Mouse (Mus musculus): ENCODE measurements around the gene Rims4. TPM values are rescaled to one million over a fixed set of nuclear protein-coding genes. Genes with fewer than 3 reads are reported as not detected.
A peak's percentile ranks its signal among the peaks of the same experiment; 100 is the strongest.

Rims4 gene
- total RNA-seq (2021) = 72.1 and 92.7 TPM in 2 replicates
- long read RNA-seq, experiment 1, full-length matches to known transcripts = 49 of 90 reads
- long read RNA-seq, experiment 1, partial matches to known transcripts = 10 of 90 reads
- long read RNA-seq, experiment 1, other reads (novel, unspliced or antisense) = 31 of 90 reads
- long read RNA-seq, experiment 2, full-length matches to known transcripts = 15 of 37 reads
- long read RNA-seq, experiment 2, partial matches to known transcripts = 1 of 37 reads
- long read RNA-seq, experiment 2, other reads (novel, unspliced or antisense) = 21 of 37 reads

GRCm38 (mm10) chr2:163918317-163919258 lies at the start of gene Rims4:
Gene Rims4, minus strand, starts transcription at chr2:163918683.
- DNase-seq = peak; percentile 91

GRCm38 (mm10) chr2:163965706-163966105 lies 47.2 kb upstream of the Rims4 start:
- DNase-seq = no peak

DNA sequence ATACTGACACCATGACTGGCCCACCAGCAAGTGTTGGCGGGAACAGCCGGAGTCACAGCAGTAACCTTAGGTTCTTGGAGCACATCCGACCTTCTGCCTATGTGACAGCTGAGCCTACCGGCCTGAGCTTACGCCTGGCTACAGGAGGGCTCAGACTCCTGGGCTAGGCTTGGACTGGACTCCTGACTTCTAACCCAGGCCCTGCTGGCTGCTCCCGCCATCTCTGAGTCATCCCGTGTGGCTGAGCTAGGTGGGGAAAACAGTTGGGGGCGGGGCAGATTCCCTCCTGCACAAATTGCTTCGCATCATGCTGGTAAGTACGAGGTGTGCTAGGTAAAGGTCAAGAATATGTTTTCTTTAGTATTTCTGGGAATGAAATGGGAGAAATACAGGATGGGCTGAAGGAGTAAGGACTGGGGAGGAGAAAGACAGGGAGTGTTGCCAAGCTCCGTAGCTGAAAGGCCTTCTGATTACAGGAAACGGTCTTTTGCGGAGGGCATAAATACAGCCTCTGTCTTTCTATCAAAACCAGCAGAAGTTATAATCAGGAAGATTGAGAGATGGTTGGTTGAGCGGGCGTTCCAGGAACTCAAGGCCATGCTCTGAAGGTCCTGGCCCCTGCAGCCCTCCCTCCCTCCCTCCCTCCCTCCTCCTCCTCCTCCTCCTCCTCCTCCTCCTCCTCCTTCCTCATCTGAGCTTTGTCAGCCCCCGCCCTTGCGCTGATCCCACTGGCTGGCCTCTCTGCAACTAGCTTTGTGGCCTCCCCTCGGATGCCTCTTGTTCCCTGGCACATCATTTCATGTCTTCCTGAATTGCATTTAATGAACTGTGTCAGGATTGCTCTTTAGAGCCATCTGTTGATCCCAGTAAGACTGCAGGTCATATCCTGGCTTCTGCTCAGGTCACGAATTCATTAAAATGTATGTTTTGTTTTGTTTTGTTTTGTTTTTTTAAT lies 46.4 kb upstream of the Rims4 start:
- DNase-seq = peak; percentile 67

DNA sequence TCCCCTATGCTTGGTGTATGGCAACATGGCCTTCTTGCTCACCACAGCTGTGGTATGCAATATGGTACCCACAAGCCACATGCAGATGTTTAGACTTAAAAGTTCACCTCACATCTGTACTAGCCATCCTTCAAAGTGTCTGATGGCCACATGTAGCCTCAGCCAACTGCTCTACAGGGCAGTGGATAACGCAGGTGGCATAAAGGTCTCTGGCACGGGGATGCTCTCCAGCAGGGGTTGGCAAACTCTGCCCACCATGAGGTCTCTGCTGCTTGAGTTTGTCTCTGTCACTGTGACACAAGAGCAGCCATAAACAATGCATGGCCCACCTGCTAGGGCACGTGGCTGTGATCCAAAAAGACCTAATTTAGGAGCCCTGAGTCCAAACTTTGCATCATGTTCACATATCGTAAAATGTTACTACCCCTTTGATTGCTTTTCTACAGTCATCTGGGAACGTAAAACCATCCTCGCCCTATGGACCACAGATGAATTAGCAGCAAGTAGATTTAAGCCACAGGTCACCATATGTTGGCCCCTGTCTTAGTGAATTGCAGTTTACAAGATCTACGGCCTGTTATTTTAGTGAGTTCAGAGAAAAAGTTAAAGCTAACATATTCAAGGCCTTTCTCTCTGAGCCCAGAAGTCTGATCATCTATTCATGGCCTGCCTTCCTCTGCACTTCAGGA lies 35.3 kb upstream of the Rims4 start:
- DNase-seq = no peak

GRCm38 (mm10) chr2:163951770-163952169 lies 33.3 kb upstream of the Rims4 start:
- DNase-seq = peak; percentile 84

DNA sequence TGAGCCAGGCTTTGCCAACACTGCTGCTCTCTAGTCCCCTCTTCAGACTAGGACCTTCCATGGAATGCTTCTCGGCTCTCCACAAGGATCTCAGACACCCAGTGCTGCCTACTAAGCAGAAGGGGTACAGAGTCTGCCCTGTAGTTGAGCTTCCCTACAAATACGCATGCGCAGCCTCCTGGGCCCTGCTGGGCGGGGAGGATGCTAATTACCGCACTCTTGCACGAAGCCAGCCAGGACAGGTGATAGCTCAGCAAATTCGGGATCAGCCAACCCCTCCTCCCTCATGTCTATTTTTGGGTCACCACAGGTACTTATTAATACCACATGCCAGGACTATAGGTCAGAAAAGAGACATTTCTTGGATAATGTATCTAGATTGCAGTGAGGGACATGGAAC lies 29.5 kb upstream of the Rims4 start:
- DNase-seq = no peak

GRCm38 (mm10) chr2:163946221-163946620 lies 27.7 kb upstream of the Rims4 start:
- peak; percentile 90 for DNase-seq

- DNase-seq = peak; percentile 72
Measured at GRCm38 (mm10) chr2:163944511-163944910, 26.0 kb upstream of the Rims4 start.

DNA sequence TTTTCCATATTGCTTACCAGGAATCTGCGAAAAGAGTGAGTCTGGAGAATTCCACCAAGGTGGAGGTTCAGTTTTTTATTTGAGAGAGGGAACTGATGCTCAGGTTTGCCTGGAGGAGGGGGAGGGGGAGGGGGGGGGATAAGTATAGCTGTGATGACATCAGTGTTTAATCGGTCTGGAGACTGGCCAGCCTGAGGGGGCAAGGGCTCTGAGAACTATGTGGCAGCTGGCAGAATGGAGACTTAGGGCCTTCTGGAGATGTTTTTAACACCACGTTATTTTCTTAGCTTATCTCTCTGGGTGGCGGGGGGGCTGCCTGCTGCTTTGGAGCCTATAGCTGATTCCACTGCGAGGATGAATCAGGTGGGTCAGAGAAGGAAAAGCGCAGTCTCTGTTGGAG lies 24.6 kb upstream of the Rims4 start:
- no peak for DNase-seq

- peak; percentile 89 for DNase-seq
Measured at GRCm38 (mm10) chr2:163939522-163939921, 21.0 kb upstream of the Rims4 start.

GRCm38 (mm10) chr2:163932151-163932550 lies 13.7 kb upstream of the Rims4 start:
- peak; percentile 50 for DNase-seq

DNA sequence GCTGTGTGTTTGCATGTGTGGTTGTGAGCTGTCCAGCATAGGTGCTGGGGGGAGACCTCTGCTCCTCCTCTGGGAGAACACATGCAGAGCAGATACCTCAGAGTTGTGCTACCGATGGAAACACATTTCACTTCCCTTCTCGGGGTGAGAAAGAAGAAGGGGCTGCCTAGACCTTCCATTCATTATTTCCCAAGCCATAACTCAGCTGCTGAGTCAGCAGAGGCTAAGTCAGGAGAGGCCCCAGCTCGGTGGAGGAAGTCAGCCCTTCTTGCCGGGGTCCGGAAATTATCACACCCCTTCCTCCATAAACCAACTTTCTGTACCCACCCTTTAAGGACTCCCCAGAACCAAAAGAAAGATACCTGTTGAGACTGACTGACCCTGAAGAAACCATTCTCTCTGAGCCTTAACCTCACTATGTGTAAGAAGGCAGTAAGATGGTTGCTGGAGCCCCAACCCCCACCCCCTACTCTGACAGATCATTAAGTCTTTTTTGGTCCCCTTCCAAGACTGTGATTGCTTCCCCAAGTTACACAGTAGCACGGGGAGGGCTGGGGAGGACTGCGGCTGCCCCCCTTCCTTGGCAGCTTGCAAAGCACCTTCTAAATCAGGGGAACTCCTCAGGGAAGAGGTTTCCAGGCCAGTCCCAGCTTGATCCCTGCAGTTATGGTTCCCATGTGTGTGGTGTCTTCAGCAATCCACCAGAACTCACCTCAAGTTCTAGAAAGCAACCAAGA lies 10.1 kb upstream of the Rims4 start:
- DNase-seq = no peak

GRCm38 (mm10) chr2:163925044-163925443 lies 6.6 kb upstream of the Rims4 start:
- no peak for DNase-seq

GRCm38 (mm10) chr2:163924531-163924930 lies 6.0 kb upstream of the Rims4 start:
- DNase-seq = no peak

DNA sequence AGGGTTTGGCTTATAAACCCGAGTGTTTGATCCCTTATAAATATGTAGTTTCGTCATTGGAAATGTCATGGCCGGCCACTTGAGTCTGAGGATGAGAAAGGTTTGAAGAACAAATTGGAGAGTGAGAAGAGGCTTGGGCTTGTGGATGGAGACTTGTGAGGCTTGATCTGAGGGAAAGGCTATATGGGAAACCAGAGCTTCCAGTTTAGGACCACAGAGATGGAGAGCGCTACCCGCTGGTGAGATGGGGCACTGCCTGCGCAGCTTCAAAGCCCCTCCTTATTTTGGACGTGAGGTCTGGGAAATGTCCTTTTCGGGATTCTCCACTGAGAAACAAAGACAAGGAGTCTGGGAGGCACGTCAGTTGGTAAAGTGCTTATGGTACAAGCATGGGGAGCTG lies 4.6 kb upstream of the Rims4 start:
- peak; percentile 57 for DNase-seq

DNA sequence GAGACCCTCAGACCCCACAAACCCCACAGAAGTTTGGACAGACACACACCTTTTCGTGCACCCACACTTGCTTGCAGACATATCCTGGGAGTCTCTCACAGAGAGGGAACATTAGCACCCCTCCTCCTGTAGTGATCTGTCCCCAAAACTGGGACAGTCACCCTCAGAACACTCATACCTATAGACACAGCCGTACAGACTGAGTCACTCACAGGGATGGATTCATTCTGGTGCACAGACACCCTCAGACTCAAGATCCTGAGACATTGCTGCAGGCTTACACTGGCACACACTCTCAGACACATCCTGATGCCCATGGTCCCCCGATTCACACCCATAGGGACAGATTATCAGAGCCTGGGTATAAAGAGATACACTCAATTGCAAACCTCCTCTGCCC lies 1.1 kb upstream of the Rims4 start:
- DNase-seq = no peak

- no peak for DNase-seq
Measured at GRCm38 (mm10) chr2:163916703-163917102, 1.8 kb downstream of the Rims4 start.

DNA sequence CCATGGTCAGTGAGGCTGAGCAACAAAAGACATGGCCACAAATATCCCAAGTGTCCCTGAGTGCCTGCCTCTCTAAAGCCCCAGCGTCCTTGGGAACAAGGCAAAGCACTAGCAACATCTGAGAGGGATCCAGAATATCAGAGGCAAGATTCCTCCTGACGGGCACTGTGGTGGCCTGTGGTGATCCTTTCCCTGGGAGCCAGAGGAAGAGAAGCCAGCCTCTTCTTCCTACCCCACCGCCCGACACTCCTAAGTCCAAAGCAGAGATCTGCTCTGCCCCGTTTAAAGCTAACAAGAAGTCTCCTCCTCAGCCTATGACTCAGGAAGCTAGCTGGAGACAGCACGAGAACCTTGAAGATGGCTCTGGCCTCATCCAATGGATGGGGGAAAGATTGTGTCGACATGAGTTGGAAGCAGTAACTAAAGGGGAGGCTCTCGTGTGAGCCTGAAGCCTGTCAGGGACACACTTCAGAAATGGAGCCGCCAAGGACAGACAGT lies 3.1 kb downstream of the Rims4 start:
- peak; percentile 79 for DNase-seq

- no peak for DNase-seq
Measured at GRCm38 (mm10) chr2:163914107-163914506, 4.4 kb downstream of the Rims4 start.

DNA sequence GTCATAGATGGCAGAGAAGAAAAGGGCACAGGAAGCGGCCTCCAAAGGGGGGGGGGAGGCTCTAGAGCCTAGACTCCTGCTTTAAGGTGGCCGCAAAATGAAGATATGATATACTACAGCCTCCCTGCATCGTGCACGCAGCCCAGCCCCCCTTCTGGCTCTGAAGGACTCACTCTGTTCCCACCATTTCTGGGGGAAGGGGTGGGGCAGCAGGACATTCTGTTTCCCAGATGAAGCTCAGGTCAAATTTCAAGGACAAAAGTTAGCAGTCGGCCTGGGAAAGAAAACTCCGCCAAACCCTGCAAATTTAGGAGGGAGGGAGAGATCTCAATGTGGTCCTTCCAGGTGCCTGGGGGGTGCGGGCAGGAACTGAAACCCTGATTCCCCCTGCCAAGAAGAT lies 4.8 kb downstream of the Rims4 start:
- DNase-seq = no peak

Measured in adrenal gland, postnatal 14 days (tissue).